Mouse (Mus musculus) left cerebral cortex, adult 2 months (tissue): ENCODE measurements around the gene Acnat1. TPM values are rescaled to one million over a fixed set of nuclear protein-coding genes. Genes with fewer than 3 reads are reported as not detected.

Experiments
- total RNA-seq, 2 experiments: library from RNA; stranded (reverse); gene quantifications; 2 replicates each; pipeline ENCODE4 v1.2.3; 2021

The Acnat1 gene
- total RNA-seq, 2 experiments from 2014 or later, result not detected

Other genes with a start within 250 kb of the Acnat1 start
- gene Acnat2, start 65.8 kb downstream of the Acnat1 start, total RNA-seq, result not detected
- under 1 TPM in 1 of 2 experiments, not detected in 1; 0.47 TPM for gene Baat, start 32.6 kb upstream of the Acnat1 start, total RNA-seq
- 10 to 100 TPM; 29.0 to 29.5 TPM for gene Mrpl50, start 47.2 kb upstream of the Acnat1 start, total RNA-seq
- gene Zfp189, start 47.3 kb upstream of the Acnat1 start, total RNA-seq, result 10 to 100 TPM; 13.6 to 20.3 TPM
- 1 to 10 TPM; 1.9 to 2.2 TPM for gene Aldob, start 75.6 kb upstream of the Acnat1 start, total RNA-seq
- 10 to 100 TPM; 69.1 to 70.8 TPM for gene Tmem246, start 124.0 kb upstream of the Acnat1 start, total RNA-seq
- 10 to 100 TPM; 75.1 to 76.9 TPM for gene Rnf20, start 158.1 kb upstream of the Acnat1 start, total RNA-seq
- under 1 TPM; 0.54 to 0.77 TPM for gene Ppp3r2, start 208.1 kb upstream of the Acnat1 start, total RNA-seq